Mouse (Mus musculus): ENCODE results near the gene Cd209c.

- TF ChIP-seq POLR2A (IDR thresholded peaks at IDR 0.05; ENCODE audit: extremely low read depth, insufficient read depth, low read length) = no peak
- TF ChIP-seq CTCF (IDR thresholded peaks at IDR 0.05; ENCODE audit: low read depth, low read length) = no peak
These were observed 27.8 kb downstream of the Cd209c start, which contains the start of gene Cd209b for GRCm38 (mm10) chr8:3926744-3927143.
